In the genomic region with DNA sequence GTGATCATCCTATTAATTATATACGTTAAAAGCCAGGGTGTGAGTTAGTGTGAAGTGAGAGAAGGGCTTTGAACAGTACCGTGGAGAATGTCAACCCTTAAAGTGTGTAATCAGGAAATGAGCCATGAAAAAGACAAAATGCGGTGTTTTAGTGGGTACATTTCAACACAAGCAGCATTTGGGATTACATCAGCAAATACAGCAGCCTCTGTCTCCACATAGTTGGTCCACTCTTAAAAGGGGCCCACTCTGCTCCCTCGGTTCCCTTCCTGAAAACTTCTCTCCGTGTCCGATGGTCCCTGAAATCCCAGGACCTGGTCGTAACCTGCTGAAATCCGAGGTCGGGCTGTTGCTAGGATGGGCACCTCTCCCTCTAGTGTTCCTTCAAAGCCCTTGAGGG, we compare ENCODE assay signal across 8 mouse cellular contexts. TPM values are rescaled to one million over a fixed set of nuclear protein-coding genes. Genes with fewer than 3 reads are reported as not detected.
DNase-seq lines count a peak whose midpoint lies in the region; ATAC-seq and TF ChIP-seq lines count a peak whose summit lies in the region.

No protein-coding gene starts in this region.

- H3K9ac ChIP-seq in embryonic facial prominence, embryonic 12.5 days, result peak overlapping the region; percentile 86
- H3K9ac ChIP-seq in neural tube, embryonic 14.5 days (replicated peaks; ENCODE audit: low read depth, low read length), result peak overlapping the region; percentile 69

- H3K36me3 ChIP-seq in embryonic facial prominence, embryonic 12.5 days, result peaks cover 23% of the 10 kb centered on the region
- peaks cover 26% of the 10 kb centered on the region for H3K36me3 ChIP-seq in limb, embryonic 10.5 days
- 0 out of 2 replicates have a peak, but pooled peaks cover 5% of the 10 kb centered on the region for H3K36me3 ChIP-seq in neural tube, embryonic 14.5 days (ENCODE audit: control insufficient read depth, insufficient read depth, low read length)

- peak overlapping the region; percentile 74 for H3K4me2 ChIP-seq in embryonic facial prominence, embryonic 12.5 days (replicated peaks)
- H3K4me2 ChIP-seq in neural tube, embryonic 14.5 days (ENCODE audit: low read depth, low read length), result peak overlapping the region; percentile 65

- H3K27me3 ChIP-seq in embryonic facial prominence, embryonic 12.5 days, result no peaks in the 10 kb centered on the region
- no peaks in the 10 kb centered on the region for H3K27me3 ChIP-seq in limb, embryonic 10.5 days (ENCODE audit: low read depth, poor library complexity, severe bottlenecking)
- H3K27me3 ChIP-seq in neural tube, embryonic 14.5 days (ENCODE audit: control insufficient read depth, insufficient read depth, low read length), result no peaks in the 10 kb centered on the region

- peak overlapping the region; percentile 83 for H3K4me3 ChIP-seq in left cerebral cortex, adult 2 months
- peak overlapping the region; percentile 75 for H3K4me3 ChIP-seq in embryonic facial prominence, embryonic 12.5 days
- H3K4me3 ChIP-seq in limb, embryonic 10.5 days, result peak overlapping the region; percentile 92
- peak overlapping the region; percentile 80 for H3K4me3 ChIP-seq in neural tube, embryonic 14.5 days (ENCODE audit: low read depth, low read length)

- 2% methylated on average over 9 of the region's 9 CpGs for WGBS in embryonic facial prominence, embryonic 12.5 days
- 5% methylated on average over 9 of the region's 9 CpGs for WGBS in limb, embryonic 10.5 days
- under 1% methylated on average over 9 of the region's 9 CpGs for WGBS in neural tube, embryonic 14.5 days

- DNase-seq in left cerebral cortex, adult 2 months (ENCODE audit: extremely low spot score in 1 of 2, low spot score in 2 of 2), result no peak
- DNase-seq in left cerebral cortex, adult 18-20 months (ENCODE audit: low spot score in 2 of 2), result no peak
- no peak for DNase-seq in limb, embryonic 10.5 days (ENCODE audit: low spot score)
- DNase-seq in frontal cortex, adult 2 months (ENCODE audit: extremely low spot score in 1 of 2, low spot score in 1 of 2), result no peak
- no peak for DNase-seq in kidney, postnatal 36 days
- no peak for DNase-seq in testis, postnatal 14 days (ENCODE audit: low spot score)

- intact Hi-C loops in left cerebral cortex, adult 2 months (cut with DNase I), result loop anchor here (5.0 kb wide), 2 partner anchors 580 to 765 kb away; a partner anchor contains a TSS

- ATAC-seq in embryonic facial prominence, embryonic 12.5 days (ENCODE audit: insufficient number of reproducible peaks, insufficient read depth, low FRiP score, low TSS enrichment), result 0 out of 2 replicates have a peak, but pooled peaks have one; percentile 3
- peak; percentile 5; the same call in 1 of the 2 replicates for ATAC-seq in neural tube, embryonic 14.5 days (ENCODE audit: low read depth)

- peak overlapping the region; percentile 21; the same call in 1 of the 2 replicates for H3K27ac ChIP-seq in left cerebral cortex, adult 2 months
- peak overlapping the region; percentile 67 for H3K27ac ChIP-seq in embryonic facial prominence, embryonic 12.5 days
- peak overlapping the region; percentile 96 for H3K27ac ChIP-seq in limb, embryonic 10.5 days
- peak overlapping the region; percentile 79; the same call in 1 of the 2 replicates for H3K27ac ChIP-seq in neural tube, embryonic 14.5 days (ENCODE audit: low read depth, low read length)

- no peak for TF ChIP-seq CTCF in left cerebral cortex, adult 2 months (IDR thresholded peaks at IDR 0.05)

- H3K9me3 ChIP-seq in embryonic facial prominence, embryonic 12.5 days, result no peaks in the 10 kb centered on the region
- no peaks in the 10 kb centered on the region for H3K9me3 ChIP-seq in limb, embryonic 10.5 days (replicated peaks)
- H3K9me3 ChIP-seq in neural tube, embryonic 14.5 days (ENCODE audit: control insufficient read depth, low read length), result no peaks in the 10 kb centered on the region

- peaks cover 15% of the 10 kb centered on the region for H3K4me1 ChIP-seq in embryonic facial prominence, embryonic 12.5 days
- H3K4me1 ChIP-seq in limb, embryonic 10.5 days, result peaks cover 19% of the 10 kb centered on the region
- peaks cover 7% of the 10 kb centered on the region for H3K4me1 ChIP-seq in neural tube, embryonic 14.5 days (ENCODE audit: control insufficient read depth, insufficient read depth, low read length)

RNA-seq across cellular contexts. Expression of a gene that starts 0.7 kb away (rescaled TPM):
- total RNA-seq in left cerebral cortex, adult 2 months (2021), result 10 to 100 TPM; 54.9 to 58.3 TPM
- 10 to 100 TPM; 62.1 to 62.6 TPM for total RNA-seq in left cerebral cortex, adult 18-20 months (2021)
- 236 and 237 TPM in 2 replicates for polyA plus RNA-seq in embryonic facial prominence, embryonic 12.5 days (2016; fragmentation: Nextera tagmentation; extraction: Ambion mirVana)
- polyA plus RNA-seq in limb, embryonic 10.5 days (2016; fragmentation: Nextera tagmentation; extraction: Ambion mirVana), result 256 and 282 TPM in 2 replicates
- polyA plus RNA-seq in neural tube, embryonic 14.5 days (2014; fragmentation: Nextera tagmentation; extraction: Ambion mirVana), result 204 and 218 TPM in 2 replicates
- 66.6 and 69.9 TPM in 2 replicates for polyA plus RNA-seq in frontal cortex, adult 2 months (2012; rRNA removed)

RNA-seq across cellular contexts. Expression of a gene that starts 26.9 kb away (rescaled TPM):
- total RNA-seq in left cerebral cortex, adult 2 months (2021), result not detected
- not detected for total RNA-seq in left cerebral cortex, adult 18-20 months (2021)
- polyA plus RNA-seq in embryonic facial prominence, embryonic 12.5 days (2016; fragmentation: Nextera tagmentation; extraction: Ambion mirVana), result not detected in 2 replicates
- not detected in 2 replicates for polyA plus RNA-seq in limb, embryonic 10.5 days (2016; fragmentation: Nextera tagmentation; extraction: Ambion mirVana)
- polyA plus RNA-seq in neural tube, embryonic 14.5 days (2014; fragmentation: Nextera tagmentation; extraction: Ambion mirVana), result not detected in 2 replicates
- polyA plus RNA-seq in frontal cortex, adult 2 months (2012; rRNA removed), result not detected in 2 replicates

RNA-seq across cellular contexts. Expression of a gene that starts 47.1 kb away (rescaled TPM):
- 10 to 100 TPM; 40.7 to 44.3 TPM for total RNA-seq in left cerebral cortex, adult 2 months (2021)
- total RNA-seq in left cerebral cortex, adult 18-20 months (2021), result 10 to 100 TPM; 43.7 to 46.0 TPM
- 43.9 and 46.6 TPM in 2 replicates for polyA plus RNA-seq in embryonic facial prominence, embryonic 12.5 days (2016; fragmentation: Nextera tagmentation; extraction: Ambion mirVana)
- 49.7 and 51.1 TPM in 2 replicates for polyA plus RNA-seq in limb, embryonic 10.5 days (2016; fragmentation: Nextera tagmentation; extraction: Ambion mirVana)
- polyA plus RNA-seq in neural tube, embryonic 14.5 days (2014; fragmentation: Nextera tagmentation; extraction: Ambion mirVana), result 57.8 and 59.0 TPM in 2 replicates
- polyA plus RNA-seq in frontal cortex, adult 2 months (2012; rRNA removed), result 37.9 and 40.1 TPM in 2 replicates

Comparison
In these comparisons a context has a peak if more than half of its experiments do, and no peak if none do; other contexts are left out.
1. H3K27ac ChIP-seq: peak in every context shown above with its lines; median percentile 96 in limb, embryonic 10.5 days; 79 in neural tube, embryonic 14.5 days; 67 in embryonic facial prominence, embryonic 12.5 days; 21 in left cerebral cortex, adult 2 months.